Mouse (Mus musculus): Measurements from ENCODE around the gene Pctp.

The Pctp gene

GRCm38 (mm10) chr11:89977746-89978352, 24.8 kb downstream of the Pctp start:
- no peak for DNase-seq (ENCODE audit: low spot score)

- DNase-seq (ENCODE audit: low spot score): no peak
Measured at GRCm38 (mm10) chr11:89976361-89976760, 26.3 kb downstream of the Pctp start.

DNA sequence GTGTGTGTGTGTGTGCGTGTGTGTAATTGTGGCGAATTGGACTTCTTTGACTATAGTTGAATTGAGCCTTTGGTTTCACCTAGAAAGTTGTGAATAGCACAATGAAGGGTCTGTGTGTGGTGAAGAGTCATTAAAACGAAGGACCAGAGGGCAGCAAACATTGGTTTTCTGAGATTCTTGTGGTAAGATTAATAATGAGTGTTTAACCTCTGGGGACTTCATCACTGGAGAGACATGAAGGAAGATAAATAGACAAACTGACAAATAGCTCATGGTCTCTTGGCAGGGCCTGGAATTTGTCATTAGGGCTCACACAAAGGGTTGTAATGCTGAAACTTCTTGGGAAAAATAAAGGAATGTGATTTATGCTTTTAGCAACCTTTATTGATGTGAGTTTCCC, 31.4 kb downstream of the Pctp start:
- no peak for DNase-seq (ENCODE audit: low spot score)

DNA sequence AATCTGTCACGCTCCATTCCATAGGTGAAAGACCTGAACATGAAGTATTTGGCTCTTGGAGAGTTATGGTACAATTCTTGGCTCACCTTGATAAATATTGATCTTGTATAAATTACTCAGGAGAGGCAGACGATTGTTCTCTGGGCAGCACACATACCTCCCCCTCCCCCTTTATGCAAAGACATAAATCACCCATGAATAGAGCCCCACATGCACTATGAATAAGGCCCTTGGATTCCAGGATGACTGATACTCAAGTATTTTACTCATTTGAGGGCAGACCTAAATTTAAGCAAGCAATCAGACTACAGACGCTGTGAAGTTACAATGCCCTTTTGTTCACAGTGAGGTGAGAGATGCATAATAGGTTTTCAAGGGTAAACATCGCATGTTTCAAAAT, 32.0 kb downstream of the Pctp start:
- DNase-seq (ENCODE audit: low spot score): no peak

DNA sequence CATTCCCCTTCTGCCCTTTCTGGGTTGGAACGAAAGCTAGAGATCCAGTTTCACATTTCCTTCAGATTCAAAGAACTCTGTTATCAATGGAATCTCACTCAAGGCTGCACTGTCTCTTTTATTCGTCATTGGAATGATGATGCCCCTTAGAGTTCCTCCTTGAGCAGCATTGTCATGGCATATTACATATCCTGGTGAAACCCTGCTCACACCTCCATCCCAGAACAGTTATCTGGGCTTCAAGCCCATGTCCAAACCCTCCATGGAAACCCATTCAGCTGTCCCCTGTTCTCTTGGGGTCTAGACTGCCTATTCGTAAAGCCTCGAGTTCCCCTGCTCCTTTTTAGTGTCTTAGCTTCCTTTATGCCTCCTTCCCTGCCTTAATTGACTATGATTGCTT, 33.6 kb downstream of the Pctp start:
- no peak for DNase-seq (ENCODE audit: low spot score)

- no peak for DNase-seq (ENCODE audit: low spot score)
Measured at GRCm38 (mm10) chr11:89950691-89951270, 51.9 kb downstream of the Pctp start.

- no peak for DNase-seq (ENCODE audit: low spot score)
Measured at GRCm38 (mm10) chr11:89947806-89948205, 54.9 kb downstream of the Pctp start.

GRCm38 (mm10) chr11:89945159-89945558, 57.5 kb downstream of the Pctp start:
- DNase-seq (ENCODE audit: low spot score): no peak

- DNase-seq (ENCODE audit: low spot score): no peak
Measured at GRCm38 (mm10) chr11:89937241-89937640, 65.5 kb downstream of the Pctp start.

Measured in testis, postnatal 10 days (tissue).